Mouse (Mus musculus): ENCODE results near the gene Rapgef4.

GRCm38 (mm10) chr2:72205869-72206268 is 224.8 kb downstream of the Rapgef4 start:
- no peak for TF ChIP-seq CTCF (IDR thresholded peaks at IDR 0.05; ENCODE audit: insufficient read depth, low read length)
- no peak for TF ChIP-seq POLR2A (IDR thresholded peaks at IDR 0.05; ENCODE audit: borderline replicate concordance, extremely low read depth, low read depth, low read length)
